Mouse (Mus musculus) bone marrow macrophage, adult 2 months (primary cell): Measurements from ENCODE around the gene Tmem104.

Experiments
- CTCF ChIP-seq: IDR thresholded peaks from 2 replicates; pipeline ENCODE4 v1.5.1; 2012; ENCODE audit warnings: low read depth, mild to moderate bottlenecking, low read length, moderate library complexity
- POLR2A ChIP-seq: IDR thresholded peaks from 2 replicates; pipeline ENCODE4 v1.6.1; 2012; ENCODE audit warnings: mild to moderate bottlenecking, low read depth, low read length, borderline replicate concordance

- TF ChIP-seq CTCF (no peak), POLR2A (no peak)
Measured at GRCm38 (mm10) chr11:115153088-115153487, 34.2 kb upstream of the Tmem104 start.
